Mouse (Mus musculus) heart, postnatal 25 days (tissue): ENCODE results near the gene Pcgf6. TPM values are rescaled to one million over a fixed set of nuclear protein-coding genes. Genes with fewer than 3 reads are reported as not detected.

ENCODE experiments used
- DNase-seq: peaks from one replicate; pipeline ENCODE4 v3.0.0; 2022; ENCODE audit warnings: low spot score
- intact Hi-C: fragments of 180-260 bp; cut with DNase I; formaldehyde crosslinking; loops from one replicate; pipeline ENCODE4 v1.15.1; 2025
- total RNA-seq, 2 experiments: library from RNA; stranded (reverse); gene quantifications; 2 replicates each; pipeline ENCODE4 v1.2.3; 2021

The Pcgf6 gene
- total RNA-seq = 1 to 10 TPM; 2.8 to 3.2 TPM

DNA sequence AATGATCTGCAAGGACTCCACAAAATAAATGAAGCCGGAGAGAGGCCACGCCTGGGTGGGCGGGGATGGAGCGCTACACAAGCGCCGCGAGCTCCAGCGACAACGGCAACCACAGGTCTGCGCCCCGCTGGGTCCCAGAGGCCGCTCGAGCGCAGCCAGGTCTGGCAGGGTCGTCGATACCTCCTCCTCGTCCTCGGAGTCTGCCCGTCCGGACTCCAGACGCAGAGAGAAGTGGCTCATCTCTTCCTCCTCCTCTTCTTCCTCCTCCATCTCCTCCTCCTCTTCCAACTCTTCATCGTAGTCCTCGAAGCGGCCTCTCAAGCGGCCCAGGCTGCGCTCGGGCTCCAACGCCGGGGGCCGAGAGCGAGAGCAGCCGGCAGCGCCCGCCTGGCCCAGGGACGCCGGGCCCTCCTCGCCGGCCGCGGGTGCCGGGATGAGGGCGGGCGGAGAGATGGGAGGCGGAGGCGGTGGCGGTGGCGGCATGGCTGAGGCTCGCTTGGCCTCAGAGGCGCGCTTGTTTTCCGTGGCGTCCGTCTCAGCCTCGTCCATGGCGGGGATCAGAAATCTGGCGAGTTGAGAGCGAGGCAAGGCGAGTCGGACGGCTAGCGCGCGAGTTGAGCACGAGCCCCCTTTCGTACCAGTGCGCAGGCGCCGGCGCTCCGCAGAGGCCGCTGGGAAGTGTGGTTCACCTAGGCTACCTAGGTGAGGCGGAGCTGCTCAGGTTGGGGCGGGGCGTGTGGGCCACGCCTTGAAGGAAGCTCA lies at the start of gene Pcgf6:
Gene Pcgf6 (minus strand): TSS at position 636 of the 762 bp plus-strand sequence.
- intact Hi-C loops = no loop called here
- DNase-seq = peak; percentile 34

DNA sequence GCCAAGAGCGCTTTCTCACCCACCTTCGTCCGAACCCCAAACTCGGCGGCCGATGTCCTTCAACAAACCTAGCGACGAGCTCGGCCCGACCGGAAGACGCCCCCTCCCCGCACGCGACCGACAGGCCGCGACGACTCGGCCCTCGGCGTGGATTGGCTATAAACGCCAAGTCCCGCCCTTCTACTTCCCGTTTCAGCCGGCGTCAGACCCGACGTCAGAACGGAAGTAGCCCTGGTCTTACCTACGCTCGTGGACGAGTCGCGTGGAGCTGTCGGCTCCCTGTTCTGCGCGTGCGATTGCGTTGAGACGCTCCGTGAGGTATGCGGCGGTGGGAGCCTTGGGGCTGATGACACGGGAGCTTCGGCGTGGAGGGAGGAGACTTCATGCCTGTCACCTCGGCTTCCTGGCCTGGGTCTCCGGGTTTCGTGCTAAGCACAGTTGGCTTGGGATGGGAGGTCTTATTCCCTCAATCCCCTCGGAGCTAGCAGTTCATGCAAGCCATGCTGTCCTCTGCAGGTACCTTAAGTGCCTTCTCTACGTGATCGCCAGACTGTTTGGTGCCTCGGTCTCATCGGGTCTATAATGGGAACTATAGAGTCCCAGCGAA lies 39.9 kb upstream of the Pcgf6 start, which contains the start of the genes Usmg5 and Pdcd11:
Gene Usmg5 (minus strand): TSS at position 98 of the 607 bp plus-strand sequence.
Gene Pdcd11 (plus strand): TSS at position 219 of the 607 bp plus-strand sequence.
- peak; percentile 92 for DNase-seq
- intact Hi-C loops = no loop called here

DNA sequence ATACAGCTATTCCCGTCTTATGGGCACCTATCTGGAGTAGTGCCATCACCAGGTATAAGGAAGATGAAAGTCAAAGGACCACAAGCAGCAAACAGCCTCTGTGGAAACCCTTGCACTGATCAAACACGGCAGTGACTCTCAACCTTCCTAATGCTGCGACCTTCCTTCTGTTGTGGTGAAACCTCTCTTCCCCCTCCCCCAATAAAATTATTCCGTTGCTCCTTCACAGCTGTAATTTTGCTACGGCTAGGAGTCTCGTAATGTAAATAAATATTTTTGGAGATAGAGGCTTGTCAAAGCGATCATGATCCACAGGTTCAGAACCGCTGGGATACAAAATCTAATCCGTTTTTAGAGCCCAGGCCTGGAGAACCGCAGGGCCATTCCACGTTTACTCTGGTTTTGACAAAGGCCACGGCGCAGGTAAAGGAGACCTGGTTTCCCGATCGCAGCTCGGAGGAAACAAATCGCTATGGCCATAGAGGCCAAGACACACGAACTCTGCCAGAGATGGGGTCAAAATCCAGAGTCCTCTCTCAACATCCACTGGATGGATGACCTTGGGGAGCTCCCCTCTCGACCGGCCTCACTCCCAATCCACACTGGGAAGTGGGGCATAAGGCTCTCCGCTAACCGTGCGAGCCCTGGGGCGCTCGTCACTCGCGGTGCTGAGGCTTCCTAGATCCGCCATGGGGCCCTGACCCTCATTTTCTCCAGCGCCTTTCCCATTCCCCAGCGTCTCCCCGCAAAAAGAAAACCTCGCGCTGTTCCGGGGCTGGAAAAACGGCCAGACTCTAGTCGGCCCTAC lies 39.2 kb upstream of the Pcgf6 start:
- intact Hi-C loops = loop anchor here (2.0 kb wide), 1 partner anchor 21 kb away; no protein-coding TSS in a partner anchor

DNA sequence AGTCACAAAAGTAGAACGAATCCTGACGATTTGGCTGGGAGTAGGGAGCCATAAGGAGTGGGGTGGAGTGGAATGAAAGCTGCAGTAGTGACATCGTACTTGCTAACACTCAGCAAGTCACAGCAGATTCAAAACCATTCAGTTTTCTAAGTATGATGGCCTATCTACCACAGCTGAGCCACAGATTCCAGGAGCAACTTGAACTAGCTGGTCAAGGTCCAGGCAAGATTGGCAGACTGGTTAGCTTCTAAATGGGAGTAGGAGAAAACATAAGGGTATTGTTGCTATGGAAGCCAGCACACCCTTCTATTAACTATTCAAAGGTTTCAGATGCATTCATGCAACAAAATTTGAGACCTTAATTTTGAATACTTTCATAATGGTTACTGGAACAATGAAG lies 37.5 kb upstream of the Pcgf6 start:
- intact Hi-C loops = loop anchor here (2.0 kb wide), 1 partner anchor 19 kb away; no protein-coding TSS in a partner anchor
- DNase-seq = no peak

More for the DNA sequence above, 39.2 kb upstream of the Pcgf6 start:
- no peak for DNase-seq

DNA sequence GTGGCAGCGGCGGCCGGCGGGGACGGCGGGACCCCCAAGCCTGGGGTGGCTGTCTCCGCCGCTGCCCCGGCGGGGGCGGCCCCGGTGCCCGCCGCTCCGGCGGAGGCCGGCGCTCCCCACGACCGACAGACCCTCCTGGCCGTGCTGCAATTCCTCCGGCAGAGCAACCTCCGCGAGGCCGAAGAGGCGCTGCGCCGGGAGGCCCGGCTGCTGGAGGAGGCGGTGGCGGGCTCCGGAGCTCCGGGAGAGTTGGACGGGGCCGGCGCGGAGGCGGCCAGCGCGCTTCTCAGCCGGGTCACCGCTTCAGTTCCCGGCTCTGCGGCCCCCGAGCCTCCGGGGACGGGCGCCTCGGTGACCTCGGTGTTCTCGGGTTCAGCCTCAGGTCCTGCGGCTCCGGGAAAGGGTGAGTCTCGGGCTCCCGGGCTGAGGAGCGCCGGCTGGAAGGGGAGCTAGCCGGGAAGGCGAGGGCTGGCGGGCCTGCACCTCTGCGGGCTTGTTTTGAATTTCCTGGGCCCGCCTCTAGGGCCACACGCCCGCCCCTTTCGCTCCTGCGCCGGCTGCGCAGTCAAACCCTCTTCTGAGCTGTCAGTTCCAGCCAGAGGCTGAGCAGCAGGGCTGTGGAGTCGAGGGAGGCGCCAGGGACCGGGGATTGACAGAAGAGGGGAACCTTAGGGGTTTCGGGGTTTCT lies 17.4 kb upstream of the Pcgf6 start:
- DNase-seq = peak; percentile 70
- intact Hi-C loops = loop anchor here (2.0 kb wide), 1 partner anchor 21 kb away; no protein-coding TSS in a partner anchor

DNA sequence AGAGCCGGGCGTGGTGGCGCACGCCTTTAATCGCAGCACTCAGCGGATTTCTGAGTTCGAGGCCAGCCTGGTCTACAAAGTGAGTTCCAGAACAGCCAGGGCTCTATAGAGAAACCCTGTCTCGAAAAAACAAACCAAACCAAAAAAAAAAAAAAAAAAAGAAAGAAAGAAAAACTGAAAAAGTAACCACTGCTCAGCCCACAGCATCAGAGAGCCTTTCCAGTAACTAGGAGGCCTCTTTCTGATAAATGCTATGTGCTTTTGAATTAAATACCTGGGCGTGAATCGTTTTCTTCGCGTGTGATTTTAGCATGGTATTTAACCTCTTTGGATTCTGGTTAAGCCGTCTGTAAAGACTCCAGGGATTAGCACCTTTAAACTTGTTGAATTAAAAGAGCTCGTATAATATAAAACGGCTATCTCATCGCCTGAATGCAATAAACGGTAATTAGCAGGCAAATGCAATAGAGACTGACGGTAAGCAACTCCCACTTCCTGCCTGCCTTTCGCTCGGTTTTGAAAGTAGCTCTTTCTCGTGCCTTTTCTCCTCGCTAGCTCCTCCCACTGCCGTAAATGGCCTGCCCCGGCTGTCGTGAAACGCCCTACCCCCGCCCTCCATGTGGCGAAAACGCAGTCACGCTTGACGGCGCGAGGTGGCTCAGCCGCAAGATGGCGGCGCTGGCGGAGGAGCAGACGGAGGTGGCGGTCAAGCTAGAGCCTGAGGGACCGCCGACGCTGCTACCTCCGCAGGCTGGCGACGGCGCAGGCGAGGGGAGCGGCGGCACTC lies 16.6 kb upstream of the Pcgf6 start, which contains the start of gene Taf5:
Gene Taf5 (plus strand): TSS at position 651 of the 787 bp plus-strand sequence.
- DNase-seq = peak; percentile 93
- intact Hi-C loops = no loop called here

DNA sequence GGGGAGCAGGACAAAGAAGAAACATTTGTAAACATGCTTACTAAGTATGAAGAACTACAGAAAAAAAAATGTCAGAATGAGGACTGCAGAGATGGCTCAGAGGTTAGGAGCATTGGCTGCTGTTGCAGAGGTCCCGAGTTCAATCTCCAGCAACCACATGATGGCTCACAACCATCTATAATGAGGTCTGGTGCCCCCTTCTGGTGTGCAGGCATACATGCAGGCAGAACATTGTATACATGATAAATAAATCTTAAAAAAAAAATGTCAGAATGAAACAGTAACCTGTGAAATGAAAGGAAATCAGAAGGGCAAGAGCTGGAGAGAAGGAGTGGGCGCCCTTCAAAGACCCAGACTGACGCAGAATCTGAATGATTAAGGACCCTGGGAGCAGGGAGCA lies 15.2 kb upstream of the Pcgf6 start:
- DNase-seq = no peak
- intact Hi-C loops = no loop called here

DNA sequence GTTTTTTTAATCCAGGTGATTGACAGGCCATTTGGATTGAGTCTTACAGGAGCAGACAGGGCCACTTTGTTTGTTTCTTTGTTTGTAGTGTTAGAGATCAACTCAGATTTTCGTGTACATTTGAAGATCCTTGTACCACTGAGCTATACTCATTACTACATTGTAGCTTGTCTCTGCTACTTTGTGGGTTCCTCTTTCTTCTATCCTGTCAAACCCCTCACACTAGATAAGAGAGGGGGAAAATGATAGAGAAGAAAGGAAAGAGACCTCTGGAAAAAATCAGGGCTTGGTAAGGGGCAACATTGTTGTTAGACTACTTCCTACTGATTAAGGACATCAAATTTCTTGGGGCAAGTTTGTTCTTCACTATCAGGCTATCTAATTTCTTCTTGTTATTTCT lies 7.0 kb upstream of the Pcgf6 start:
- no peak for DNase-seq
- intact Hi-C loops = no loop called here

DNA sequence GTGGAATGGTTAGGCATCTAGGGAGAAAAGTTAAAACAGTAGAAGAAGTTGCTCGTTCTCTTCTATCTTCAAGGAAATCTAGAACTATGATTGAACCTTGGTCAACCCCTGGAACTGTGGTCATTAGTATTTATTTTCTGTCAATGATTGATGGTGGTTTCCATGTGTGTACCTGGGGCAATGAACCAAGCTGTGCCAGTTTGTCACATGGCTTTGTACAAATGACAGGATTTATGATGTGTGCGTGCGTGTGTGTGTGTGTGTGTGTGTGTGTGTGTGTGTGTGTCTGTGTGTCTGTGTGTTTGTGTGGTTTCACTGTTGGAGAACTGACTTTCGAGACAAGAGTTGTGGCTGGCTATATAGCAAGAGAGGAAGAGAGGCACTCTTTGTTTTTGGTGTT lies 2.8 kb upstream of the Pcgf6 start:
- intact Hi-C loops = no loop called here
- DNase-seq = no peak

DNA sequence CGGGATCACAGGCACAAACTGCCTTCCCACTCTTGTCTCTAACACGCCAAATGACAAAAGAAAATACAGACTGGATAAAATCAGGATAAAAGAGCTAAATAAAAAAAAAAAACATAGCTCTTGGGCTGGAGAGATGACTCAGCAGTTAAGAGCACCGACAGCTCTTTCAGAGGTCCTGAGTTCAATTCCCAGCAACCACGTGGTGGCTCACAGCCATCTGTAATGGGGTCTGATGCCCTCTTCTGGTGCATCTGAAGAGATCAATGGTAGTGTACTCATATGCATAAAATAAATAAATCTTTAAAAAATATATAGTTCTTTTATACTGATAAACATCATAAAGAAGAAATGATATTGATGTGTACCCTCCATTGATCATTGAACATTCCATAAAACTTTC lies 2.2 kb upstream of the Pcgf6 start:
- DNase-seq = no peak
- intact Hi-C loops = no loop called here

DNA sequence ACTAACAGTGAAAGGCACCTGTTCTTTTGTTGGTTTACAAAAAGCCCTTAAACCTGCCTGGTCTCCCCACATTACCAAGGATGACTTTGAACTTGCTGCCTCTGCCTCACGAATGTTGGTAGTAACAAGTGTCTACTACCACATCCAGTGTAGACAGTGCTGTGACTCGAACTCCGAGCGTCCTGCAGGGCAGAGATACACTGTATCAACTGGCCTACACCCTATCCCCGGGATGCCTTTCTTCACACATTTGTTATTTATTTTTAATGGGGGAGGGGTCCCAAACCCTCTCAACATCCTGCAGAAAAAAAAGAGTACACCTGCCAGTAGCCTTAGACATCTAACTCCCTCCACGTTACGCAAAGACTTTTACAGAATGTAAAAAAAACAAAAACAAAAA lies 866 bp downstream of the Pcgf6 start:
- intact Hi-C loops = no loop called here
- no peak for DNase-seq

DNA sequence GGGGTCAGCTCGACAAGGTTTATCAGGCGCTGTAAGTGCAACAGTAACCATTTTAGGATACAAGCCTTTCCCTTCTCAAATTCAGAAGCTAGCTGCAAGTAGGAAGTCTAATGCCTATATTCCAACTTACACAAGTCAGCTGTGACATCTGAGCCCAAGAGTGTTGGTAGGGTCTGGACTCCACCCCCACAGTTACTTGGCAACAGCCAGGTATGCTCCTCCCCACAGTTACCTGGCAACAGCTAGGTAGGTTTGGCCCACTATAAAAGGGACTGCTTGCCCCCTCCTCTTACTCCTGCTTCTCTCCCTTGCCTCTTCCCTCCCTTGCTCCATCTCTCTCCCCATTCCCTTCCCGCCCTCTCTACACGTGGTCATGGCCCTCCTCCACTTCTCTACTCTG lies 1.6 kb downstream of the Pcgf6 start:
- DNase-seq = no peak
- intact Hi-C loops = no loop called here

DNA sequence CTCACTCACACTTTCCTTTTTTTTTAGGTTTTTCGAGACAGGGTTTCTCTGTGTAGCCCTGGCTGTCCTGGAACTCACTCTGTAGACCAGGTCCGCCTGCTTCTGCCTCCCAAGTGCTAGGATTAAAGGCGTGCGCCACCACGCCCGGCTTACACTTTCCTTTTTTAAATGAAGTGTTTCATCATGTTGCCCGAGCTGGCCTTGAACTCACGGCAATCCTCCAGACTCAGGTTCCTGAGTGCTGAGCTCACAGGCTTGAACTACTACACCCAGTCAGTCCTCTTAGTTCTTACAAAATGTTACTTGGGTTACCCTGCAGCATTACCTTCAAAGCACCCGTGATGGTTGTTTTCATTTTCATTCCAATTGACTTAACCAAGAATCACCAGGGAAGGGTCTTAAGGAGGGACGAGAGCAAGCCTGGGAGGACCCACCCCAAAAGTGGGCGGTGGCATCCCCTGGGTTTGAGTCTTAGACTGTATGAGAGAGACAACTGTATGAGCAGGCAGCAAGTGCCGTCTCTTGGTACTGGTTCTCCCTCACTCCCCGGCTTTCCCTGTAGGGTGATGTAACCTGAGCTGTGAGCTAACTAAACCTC lies 3.4 kb downstream of the Pcgf6 start:
- intact Hi-C loops = no loop called here
- DNase-seq = no peak

DNA sequence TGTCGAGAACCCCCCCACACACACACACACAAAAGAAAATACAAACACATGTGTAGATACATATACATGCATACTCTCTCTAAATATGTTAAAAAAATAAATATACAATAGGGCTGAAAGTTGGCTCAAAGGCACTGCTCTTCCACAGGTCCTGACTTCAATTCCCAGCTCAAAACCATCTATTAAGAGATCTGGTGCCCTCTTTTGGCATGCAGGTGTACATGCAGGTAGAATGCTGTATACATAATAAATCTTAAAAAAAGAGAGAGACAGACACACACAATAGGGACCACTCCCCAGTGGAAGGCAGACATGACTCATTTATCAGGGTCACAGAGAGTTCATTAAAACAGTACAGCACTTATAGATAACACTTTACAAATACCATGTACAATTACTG lies 4.4 kb downstream of the Pcgf6 start:
- intact Hi-C loops = no loop called here
- DNase-seq = no peak

DNA sequence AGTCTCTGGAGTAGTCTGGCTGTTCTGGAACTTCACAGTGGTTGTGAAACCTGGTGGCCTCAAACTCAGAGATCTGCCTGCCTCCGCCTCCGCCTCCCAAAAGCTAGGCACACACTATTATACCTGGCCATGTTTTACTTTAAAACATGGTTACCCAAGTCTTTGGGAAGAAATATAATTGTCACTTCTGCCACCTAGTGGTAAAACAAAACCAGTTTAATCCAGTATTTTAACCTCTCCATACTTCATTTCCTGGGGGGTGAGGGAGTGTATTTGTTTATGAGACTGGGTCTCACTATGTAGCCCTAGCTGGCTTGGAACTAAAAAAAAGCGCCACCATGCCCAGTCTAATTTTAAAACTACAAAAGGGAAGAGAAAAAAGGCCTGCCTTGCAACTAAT lies 7.1 kb downstream of the Pcgf6 start:
- no peak for DNase-seq
- intact Hi-C loops = loop anchor here (5.0 kb wide), 1 partner anchor 166 kb away; no protein-coding TSS in a partner anchor

DNA sequence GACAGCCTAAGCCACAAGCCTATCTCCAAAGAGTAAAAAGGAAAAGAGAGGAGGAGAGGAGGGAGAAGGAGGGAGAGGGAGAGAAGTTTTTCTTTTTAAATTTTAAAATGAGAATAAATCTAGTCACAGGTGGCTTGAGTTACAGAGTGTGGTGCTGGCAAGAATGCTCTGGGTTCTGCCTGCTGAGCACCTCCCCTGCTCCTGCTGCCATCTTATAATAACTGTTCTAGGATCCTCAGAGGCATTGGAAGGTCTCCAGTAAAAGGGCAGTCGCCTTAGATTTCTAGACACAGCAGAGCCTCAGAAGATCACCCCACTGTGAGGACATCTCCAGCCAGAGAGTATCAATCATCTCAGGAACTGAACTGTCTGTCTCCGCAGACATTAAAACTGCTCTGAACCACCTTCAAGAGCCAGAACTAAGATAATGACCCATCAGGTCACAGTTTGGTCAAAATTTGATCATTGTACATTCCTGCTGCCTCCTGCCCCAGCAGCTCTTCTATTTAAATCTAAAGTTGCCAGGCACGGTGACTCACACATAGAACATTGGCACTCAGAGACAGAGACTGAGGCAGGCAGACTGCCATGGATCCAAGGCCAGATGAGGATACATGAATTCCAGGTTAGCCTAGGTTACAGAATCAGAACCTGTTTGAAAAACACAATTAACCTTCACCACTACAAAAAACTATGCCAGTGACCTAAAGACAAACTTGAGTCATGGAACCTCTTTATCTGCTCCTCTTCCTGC lies 9.8 kb downstream of the Pcgf6 start:
- DNase-seq = no peak
- intact Hi-C loops = loop anchor here (5.0 kb wide), 1 partner anchor 164 kb away; no protein-coding TSS in a partner anchor

DNA sequence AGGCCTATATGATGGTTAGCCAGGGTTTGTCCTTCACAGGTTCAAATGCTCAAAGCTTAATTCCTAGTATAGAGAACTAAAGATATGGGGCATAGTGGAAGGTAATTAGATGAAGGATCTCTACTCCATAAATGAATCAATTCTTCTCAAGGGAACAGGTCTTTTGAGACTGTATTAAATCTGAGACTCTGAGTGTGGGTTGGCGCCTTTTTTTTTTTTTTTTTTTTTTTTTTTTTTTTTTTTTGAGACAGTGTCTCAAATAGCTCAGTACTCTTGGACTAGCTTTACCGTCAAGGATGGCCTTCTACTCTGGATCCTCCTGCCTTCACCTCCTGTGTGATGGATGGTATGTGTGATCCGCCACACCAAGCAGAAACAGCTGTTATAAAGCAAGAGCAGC lies 14.1 kb downstream of the Pcgf6 start:
- DNase-seq = no peak
- intact Hi-C loops = no loop called here

DNA sequence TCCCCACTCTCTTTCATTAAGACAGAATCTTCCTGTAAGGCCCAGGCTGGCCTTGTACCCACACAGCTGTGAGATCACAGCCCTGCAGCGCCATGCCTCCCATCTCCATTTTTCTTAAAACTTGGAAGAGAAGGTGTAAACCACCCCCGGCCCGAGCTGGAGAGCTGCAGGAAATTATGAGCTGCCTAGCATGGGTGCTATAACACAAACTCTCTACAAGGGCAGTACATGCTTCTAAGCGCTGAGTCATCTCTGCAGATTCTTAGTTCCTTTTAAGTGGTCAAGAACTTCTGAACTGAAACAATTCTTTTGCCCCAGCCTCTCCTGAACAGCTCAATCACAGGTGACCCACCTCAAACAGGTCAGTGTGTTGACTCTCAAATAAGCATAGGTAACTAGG lies 15.8 kb downstream of the Pcgf6 start:
- DNase-seq = no peak
- intact Hi-C loops = no loop called here
